Mouse (Mus musculus) small intestine, adult 2 months (tissue): ENCODE results near the gene Aktip.

ENCODE experiments used
- CTCF ChIP-seq: fragments of 200-500 bp; IDR thresholded peaks from 2 replicates; pipeline ENCODE4 v1.5.1; 2012; ENCODE audit warnings: low read depth, mild to moderate bottlenecking, control low read depth, inconsistent platforms, low read length, moderate library complexity, mixed read lengths; ENCODE audit not compliant: insufficient replicate concordance, insufficient read length; ENCODE audit errors: extremely low read depth
- POLR2A ChIP-seq: fragments of 200-500 bp; IDR thresholded peaks from 2 replicates; pipeline ENCODE4 v1.6.1; 2012; ENCODE audit warnings: low read depth, mild to moderate bottlenecking, control low read depth, inconsistent platforms, low read length, moderate library complexity

DNA sequence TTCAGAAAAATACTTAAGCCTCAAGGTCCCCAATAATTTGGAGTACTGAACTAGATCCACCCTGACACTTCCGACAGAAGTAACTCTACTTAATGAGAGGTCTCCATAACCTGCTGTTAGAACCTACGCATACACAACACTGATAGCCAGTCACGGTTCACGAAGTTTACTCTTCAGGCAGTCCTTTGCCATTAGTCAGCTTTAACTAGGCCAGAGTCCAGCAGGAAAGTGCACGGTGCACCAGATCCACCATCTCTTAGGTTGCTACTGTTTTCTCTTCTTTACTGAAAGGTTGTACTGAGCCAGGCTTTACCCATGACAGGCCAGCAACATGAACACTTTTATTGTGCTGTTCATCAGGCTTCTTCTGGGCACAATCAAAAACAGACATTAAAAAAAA is 75.5 kb downstream of the Aktip start:
- TF ChIP-seq POLR2A (no peak), CTCF (no peak)
